Mouse (Mus musculus) megakaryocyte, embryonic 14.5 days (primary cell): Measurements from ENCODE around the gene AL732309.1.
"Not testable (repeated sequence)": the region's sequence is repeated elsewhere in the genome, so short reads cannot be mapped to it uniquely, and the experiment has no call there.

Experiments used
- FLI1 ChIP-seq: IDR thresholded peaks from 2 replicates; pipeline ENCODE4 v1.6.1; 2012; ENCODE audit warnings: low read length, inconsistent platforms, mixed read lengths
- GATA1 ChIP-seq: IDR thresholded peaks from 3 replicates; pipeline ENCODE4 v1.6.1; 2012; ENCODE audit warnings: mixed read lengths, low read length, inconsistent platforms, borderline replicate concordance

- TF ChIP-seq GATA1, FLI1: not testable (repeated sequence)
Measured at GRCm38 (mm10) chr2:25257250-25257649, 10.6 kb upstream of the AL732309.1 start.
